Mouse (Mus musculus) spleen, adult 2 months (tissue): Measurements from ENCODE around the gene Vps4b. TPM values are rescaled to one million over a fixed set of nuclear protein-coding genes. Genes with fewer than 3 reads are reported as not detected.

Experiments used
- DNase-seq, 2 experiments: peaks; one replicate each; pipeline versions ENCODE4 v3.0.0 to v3.0.0-alpha.2; 2012 to 2021; ENCODE audit warnings: low spot score in 2 of 2, low read depth in 1 of 2
- H3K27ac ChIP-seq: fragments of 200-500 bp; 2 replicates; pipeline ENCODE4 v1.5.1; 2012; ENCODE audit warnings: low read length, inconsistent platforms; ENCODE audit not compliant: insufficient read depth
- H3K27me3 ChIP-seq: fragments of 200-500 bp; 2 replicates; pipeline ENCODE4 v1.6.1; 2012; ENCODE audit warnings: mild to moderate bottlenecking, moderate library complexity, low read length, inconsistent platforms; ENCODE audit not compliant: control insufficient read depth, insufficient read depth
- H3K36me3 ChIP-seq: fragments of 200-500 bp; 2 replicates; pipeline ENCODE4 v1.6.1; 2012; ENCODE audit warnings: mild to moderate bottlenecking, low read length, inconsistent platforms; ENCODE audit not compliant: control insufficient read depth, insufficient read depth
- H3K4me1 ChIP-seq: fragments of 200-500 bp; 2 replicates; pipeline ENCODE4 v1.6.1; 2011; ENCODE audit warnings: inconsistent platforms; ENCODE audit not compliant: control insufficient read depth, insufficient read depth, insufficient read length
- H3K4me3 ChIP-seq: fragments of 200-500 bp; 2 replicates; pipeline ENCODE4 v1.5.1; 2011; ENCODE audit warnings: mild to moderate bottlenecking, inconsistent platforms; ENCODE audit not compliant: insufficient read depth, insufficient read length; ENCODE audit errors: extremely low read depth
- CTCF ChIP-seq: fragments of 200-500 bp; IDR thresholded peaks from 2 replicates; pipeline ENCODE4 v1.5.1; 2011; ENCODE audit warnings: mild to moderate bottlenecking, inconsistent platforms; ENCODE audit not compliant: insufficient read depth, insufficient read length, insufficient replicate concordance; ENCODE audit errors: extremely low read depth
- POLR2A ChIP-seq: fragments of 200-500 bp; IDR thresholded peaks from 2 replicates; pipeline ENCODE4 v1.6.1; 2011; ENCODE audit warnings: low read depth, low read length, inconsistent platforms
- whole genome bisulfite sequencing: fragments of 180-500 bp; shearing (Covaris S2); methylation state at CpG from one replicate; pipeline ENCODE4 v1.1.7; 2018; 5-methylcytosine and 5-hydroxymethylcytosine counted together
- polyA plus RNA-seq: library from polyadenylated mRNA; depleted of rRNA; stranded (reverse); fragments of >200 nt; gene quantifications from 2 replicates; pipeline ENCODE4 v1.2.3, GENCODE M21; 2012; rRNA removed

Vps4b gene
- polyA plus RNA-seq, 1 experiment = 10.1 TPM

DNA sequence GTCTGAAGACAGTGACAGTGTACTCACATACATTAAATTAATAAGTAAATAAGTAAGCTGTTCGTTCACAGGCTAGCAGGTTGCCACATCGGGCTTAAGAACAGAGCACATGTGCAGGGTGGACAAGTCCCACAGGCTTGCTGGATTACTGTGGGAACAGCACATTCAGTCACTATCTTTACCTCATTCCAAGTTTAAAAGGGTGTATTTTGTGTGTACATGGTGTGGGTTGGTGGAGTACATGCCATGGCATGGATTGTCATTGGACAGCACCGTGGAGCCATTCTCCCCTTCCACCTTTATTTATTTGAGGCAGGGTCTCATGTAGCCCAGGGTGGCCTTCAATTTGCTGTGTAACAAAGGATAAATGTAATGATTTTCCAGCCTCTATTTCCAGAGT lies 80.4 kb downstream of the Vps4b start:
- DNase-seq = no peak
- Histone ChIP-seq H3K4me3 (no peak overlapping the region), H3K27me3 (no peaks in the 10 kb centered on the region), H3K27ac (no peak overlapping the region), H3K4me1 (peaks cover 3% of the 10 kb centered on the region; the same call in 1 of the 2 replicates), H3K36me3 (no peaks in the 10 kb centered on the region)
- 91% methylated on average over 3 of the region's 3 CpGs for WGBS
- TF ChIP-seq POLR2A (no peak), CTCF (no peak)

- TF ChIP-seq POLR2A (no peak), CTCF (no peak)
- H3K27me3 ChIP-seq = no peaks in the 10 kb centered on the region
- H3K27ac ChIP-seq = no peak overlapping the region
- no peaks in the 10 kb centered on the region for H3K36me3 ChIP-seq
- DNase-seq = no peak
- WGBS = 87% methylated on average over 13 of the region's 13 CpGs
- no peak overlapping the region for H3K4me3 ChIP-seq
- H3K4me1 ChIP-seq = peaks cover 3% of the 10 kb centered on the region; the same call in 1 of the 2 replicates
Observed at GRCm38 (mm10) chr1:106715111-106716083, 81.1 kb downstream of the Vps4b start.

DNA sequence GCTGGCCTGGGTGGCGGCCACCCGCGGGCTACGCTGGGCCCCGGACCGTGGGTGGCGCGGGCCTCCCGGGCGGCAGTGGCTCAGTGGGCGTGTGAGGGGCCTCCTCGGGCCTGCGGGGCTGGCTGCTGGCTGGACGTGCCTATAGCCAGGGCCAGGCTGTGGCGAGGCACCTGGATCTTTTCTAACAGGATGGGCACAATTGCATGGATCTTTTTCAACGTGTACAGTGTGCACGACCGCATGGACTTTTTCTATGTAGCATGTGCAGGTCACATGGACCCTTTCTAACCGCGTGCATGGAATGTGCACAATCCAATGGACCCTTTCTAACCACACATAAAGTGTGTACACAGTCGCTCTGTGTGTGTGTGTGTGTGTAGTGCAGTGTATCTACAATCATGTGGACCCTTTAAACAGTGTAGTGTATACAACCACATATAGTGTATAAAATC lies 82.0 kb downstream of the Vps4b start:
- WGBS = 4% methylated on average over 21 of the region's 21 CpGs
- Histone ChIP-seq H3K4me1 (peaks cover 5% of the 10 kb centered on the region; the same call in 1 of the 2 replicates), H3K36me3 (no peaks in the 10 kb centered on the region), H3K27me3 (no peaks in the 10 kb centered on the region), H3K27ac (peak overlapping the region; percentile 63), H3K4me3 (peak overlapping the region; percentile 60; the same call in 1 of the 2 replicates)
- DNase-seq = no peak
- TF ChIP-seq POLR2A (no peak), CTCF (no peak)

Other genes starting within 250 kb of the Vps4b start
- 10.6 and 16.7 TPM in 2 replicates for gene Bcl2, start 82.5 kb downstream of the Vps4b start, polyA plus RNA-seq
- gene Kdsr, start 37.0 kb downstream of the Vps4b start, polyA plus RNA-seq = 5.2 and 7.3 TPM in 2 replicates
- not detected in 2 replicates for gene Serpinb5, start 64.4 kb upstream of the Vps4b start, polyA plus RNA-seq
- gene Serpinb12, start 137.7 kb upstream of the Vps4b start, polyA plus RNA-seq = not detected in 2 replicates
- not detected in 2 replicates for gene Serpinb13, start 184.3 kb upstream of the Vps4b start, polyA plus RNA-seq